In the genomic region with DNA sequence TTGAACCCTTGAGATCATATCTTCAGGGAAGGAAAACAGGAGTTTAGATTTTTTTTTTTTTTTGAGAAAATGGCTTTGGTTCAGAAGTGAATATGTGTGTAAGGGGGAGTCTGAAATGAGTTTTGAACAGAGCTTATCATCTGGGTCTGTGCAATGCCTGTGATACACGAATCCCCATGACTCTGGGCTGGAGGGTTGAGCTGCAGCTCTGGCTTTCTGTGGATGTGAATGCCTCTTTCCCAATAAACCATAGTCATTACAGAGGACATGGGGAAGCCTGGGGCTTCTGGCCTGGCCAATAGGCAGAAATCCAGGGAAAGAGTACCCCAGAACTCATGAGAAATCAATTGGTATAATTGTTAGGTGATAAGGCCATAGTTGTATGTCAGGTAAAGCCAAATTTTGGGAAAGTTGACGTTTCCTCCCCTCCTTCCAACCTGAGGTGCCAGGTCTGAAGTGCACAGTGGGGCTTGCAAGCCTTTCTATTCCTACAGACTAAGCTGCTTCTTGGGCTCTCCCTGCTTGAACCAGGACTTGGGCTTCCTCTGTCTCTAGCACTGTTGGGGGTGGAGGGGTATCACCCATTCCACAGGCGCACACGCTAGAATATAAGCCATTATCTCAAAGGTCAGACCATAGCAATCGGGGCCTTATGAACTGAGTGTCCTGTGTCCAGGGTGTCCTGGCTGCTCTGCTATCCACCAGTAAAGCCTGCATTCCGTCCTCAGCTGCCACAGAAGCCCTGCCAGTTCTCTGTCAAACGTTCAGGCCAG, we compare ENCODE assay signal across 11 mouse cellular contexts. TPM values are rescaled to one million over a fixed set of nuclear protein-coding genes. Genes with fewer than 3 reads are reported as not detected.
DNase-seq lines count a peak whose midpoint lies in the region; ATAC-seq and TF ChIP-seq lines count a peak whose summit lies in the region.
"Had no signal": no experiment of that assay in that cellular context is flagged by ENCODE, and none has a peak within 500 bp of the region (broad histone marks: within the 10 kb centered on the region; RNA-seq: fewer than 3 reads in every experiment).

No protein-coding gene starts in this region.

- H3K9me3 ChIP-seq in kidney, embryonic 16.5 days (ENCODE audit: low read length): no peaks in the 10 kb centered on the region
- H3K9me3 ChIP-seq in embryonic facial prominence, embryonic 15.5 days (replicated peaks): no peaks in the 10 kb centered on the region
- no peaks in the 10 kb centered on the region for H3K9me3 ChIP-seq in hindbrain, postnatal 0 days (ENCODE audit: low read length)
- H3K9me3 ChIP-seq in neural tube, embryonic 13.5 days: no peaks in the 10 kb centered on the region

- H3K4me1 ChIP-seq in kidney, embryonic 16.5 days (ENCODE audit: insufficient read depth, low read length): peaks cover 45% of the 10 kb centered on the region
- peaks cover 69% of the 10 kb centered on the region for H3K4me1 ChIP-seq in embryonic facial prominence, embryonic 15.5 days
- H3K4me1 ChIP-seq in hindbrain, postnatal 0 days (ENCODE audit: insufficient read depth, low read length): 0 out of 2 replicates have a peak, but pooled peaks cover 4% of the 10 kb centered on the region
- peaks cover 54% of the 10 kb centered on the region for H3K4me1 ChIP-seq in neural tube, embryonic 13.5 days (replicated peaks)

- peaks cover 6% of the 10 kb centered on the region; the same call in 1 of the 2 replicates for H3K36me3 ChIP-seq in kidney, embryonic 16.5 days (ENCODE audit: insufficient read depth, low read length)
- no peaks in the 10 kb centered on the region for H3K36me3 ChIP-seq in embryonic facial prominence, embryonic 15.5 days
- H3K36me3 ChIP-seq in hindbrain, postnatal 0 days (ENCODE audit: insufficient read depth, low read length): no peaks in the 10 kb centered on the region
- no peaks in the 10 kb centered on the region for H3K36me3 ChIP-seq in neural tube, embryonic 13.5 days

- WGBS in kidney, embryonic 16.5 days: 26% methylated on average over 7 of the region's 7 CpGs
- 26% methylated on average over 7 of the region's 7 CpGs for WGBS in embryonic facial prominence, embryonic 15.5 days
- WGBS in hindbrain, postnatal 0 days: 19% methylated on average over 7 of the region's 7 CpGs
- 8% methylated on average over 7 of the region's 7 CpGs for WGBS in neural tube, embryonic 13.5 days

- no peak for TF ChIP-seq CTCF in hindbrain, postnatal 0 days (IDR thresholded peaks at IDR 0.05; ENCODE audit: low read depth)

- no peak for DNase-seq in kidney, postnatal 10 days
- DNase-seq in hindbrain, postnatal 0 days (ENCODE audit: low spot score): no peak
- no peak for DNase-seq in spleen, postnatal 4 days (ENCODE audit: low spot score in 2 of 2)
- no peak for DNase-seq in layer of hippocampus, postnatal 36 days
- DNase-seq: adrenal gland, adult 8-10 months; cerebellum, adult 11 months; gastrocnemius, postnatal 36 days had no signal

- H3K4me2 ChIP-seq in kidney, embryonic 16.5 days (replicated peaks; ENCODE audit: low read depth, low read length): peak overlapping the region; percentile 79
- peak overlapping the region; percentile 81 for H3K4me2 ChIP-seq in embryonic facial prominence, embryonic 15.5 days (replicated peaks)
- H3K4me2 ChIP-seq in hindbrain, postnatal 0 days (ENCODE audit: low read depth, low read length): 0 out of 2 replicates have a peak overlapping the region, but pooled peaks have one; percentile 10
- peak overlapping the region; percentile 60 for H3K4me2 ChIP-seq in neural tube, embryonic 13.5 days

- ATAC-seq in kidney, embryonic 16.5 days (ENCODE audit: low FRiP score, low TSS enrichment): no peak
- ATAC-seq in embryonic facial prominence, embryonic 15.5 days (ENCODE audit: insufficient number of reproducible peaks, low FRiP score, low TSS enrichment, low read depth): no peak
- no peak for ATAC-seq in hindbrain, postnatal 0 days
- ATAC-seq in neural tube, embryonic 13.5 days (ENCODE audit: low read depth): no peak

- H3K4me3 ChIP-seq in kidney, embryonic 16.5 days (ENCODE audit: low read length): peak overlapping the region; percentile 74
- H3K4me3 ChIP-seq in embryonic facial prominence, embryonic 15.5 days (replicated peaks): peak overlapping the region; percentile 67
- no peak overlapping the region for H3K4me3 ChIP-seq in hindbrain, postnatal 0 days (ENCODE audit: low read length)
- H3K4me3 ChIP-seq in neural tube, embryonic 13.5 days: peak overlapping the region; percentile 15; the same call in 1 of the 2 replicates

- peak overlapping the region; percentile 94 for H3K27ac ChIP-seq in kidney, embryonic 16.5 days (ENCODE audit: low read length)
- peak overlapping the region; percentile 89 for H3K27ac ChIP-seq in embryonic facial prominence, embryonic 15.5 days (replicated peaks)
- H3K27ac ChIP-seq in hindbrain, postnatal 0 days: no peak overlapping the region
- no peak overlapping the region for H3K27ac ChIP-seq in neural tube, embryonic 13.5 days (replicated peaks)

- peaks cover 63% of the 10 kb centered on the region for H3K27me3 ChIP-seq in kidney, embryonic 16.5 days (ENCODE audit: insufficient read depth, low read length)
- H3K27me3 ChIP-seq in embryonic facial prominence, embryonic 15.5 days: peaks cover 59% of the 10 kb centered on the region
- H3K27me3 ChIP-seq in hindbrain, postnatal 0 days (ENCODE audit: insufficient read depth, low read length): peaks cover 76% of the 10 kb centered on the region
- H3K27me3 ChIP-seq in neural tube, embryonic 13.5 days: peaks cover 99% of the 10 kb centered on the region

- H3K9ac ChIP-seq in kidney, embryonic 16.5 days (replicated peaks; ENCODE audit: low read length): peak overlapping the region; percentile 94
- H3K9ac ChIP-seq in embryonic facial prominence, embryonic 15.5 days: peak overlapping the region; percentile 47
- no peak overlapping the region for H3K9ac ChIP-seq in hindbrain, postnatal 0 days (replicated peaks; ENCODE audit: low read length)
- 0 out of 2 replicates have a peak overlapping the region, but pooled peaks have one; percentile 26 for H3K9ac ChIP-seq in neural tube, embryonic 13.5 days

RNA-seq across cellular contexts. Expression of a gene that starts 7.1 kb away (rescaled TPM):
- 10.3 TPM in 2 replicates for polyA plus RNA-seq in kidney, embryonic 16.5 days (2015; fragmentation: Nextera tagmentation; extraction: Ambion mirVana)
- polyA plus RNA-seq in embryonic facial prominence, embryonic 15.5 days (2015; fragmentation: Nextera tagmentation; extraction: Ambion mirVana): 8.0 and 8.1 TPM in 2 replicates
- 3.6 and 7.9 TPM in 2 replicates for total RNA-seq in hindbrain, postnatal 0 days (2014; rRNA removed)
- 0.70 and 0.86 TPM in 2 replicates for polyA plus RNA-seq in hindbrain, postnatal 0 days (2015; fragmentation: Nextera tagmentation; extraction: Ambion mirVana)
- polyA plus RNA-seq in neural tube, embryonic 13.5 days (2015; fragmentation: Nextera tagmentation; extraction: Ambion mirVana): 1.6 and 1.7 TPM in 2 replicates
- total RNA-seq in layer of hippocampus, postnatal 36 days (2021): 1 to 10 TPM; 1.2 to 1.4 TPM

RNA-seq across cellular contexts. Expression of a gene that starts 10.7 kb away (rescaled TPM):
- polyA plus RNA-seq in kidney, embryonic 16.5 days (2015; fragmentation: Nextera tagmentation; extraction: Ambion mirVana): not detected in 2 replicates
- polyA plus RNA-seq in embryonic facial prominence, embryonic 15.5 days (2015; fragmentation: Nextera tagmentation; extraction: Ambion mirVana): 0.31 TPM in 1 of 2 replicates, not detected in the other
- total RNA-seq in hindbrain, postnatal 0 days (2014; rRNA removed): not detected in 2 replicates
- polyA plus RNA-seq in hindbrain, postnatal 0 days (2015; fragmentation: Nextera tagmentation; extraction: Ambion mirVana): not detected in 2 replicates
- polyA plus RNA-seq in neural tube, embryonic 13.5 days (2015; fragmentation: Nextera tagmentation; extraction: Ambion mirVana): not detected in 2 replicates
- not detected for total RNA-seq in layer of hippocampus, postnatal 36 days (2021)
- total RNA-seq: adrenal gland, adult 8-10 months; gastrocnemius, postnatal 36 days; layer of hippocampus, adult 8-10 months had no signal

RNA-seq across cellular contexts. Expression of a gene that starts 46.8 kb away (rescaled TPM):
- 0.24 and 1.7 TPM in 2 replicates for polyA plus RNA-seq in kidney, embryonic 16.5 days (2015; fragmentation: Nextera tagmentation; extraction: Ambion mirVana)
- polyA plus RNA-seq in embryonic facial prominence, embryonic 15.5 days (2015; fragmentation: Nextera tagmentation; extraction: Ambion mirVana): 1.8 and 2.1 TPM in 2 replicates
- total RNA-seq in hindbrain, postnatal 0 days (2014; rRNA removed): 0.18 and 0.47 TPM in 2 replicates
- 0.20 and 0.23 TPM in 2 replicates for polyA plus RNA-seq in hindbrain, postnatal 0 days (2015; fragmentation: Nextera tagmentation; extraction: Ambion mirVana)
- 0.25 and 0.59 TPM in 2 replicates for polyA plus RNA-seq in neural tube, embryonic 13.5 days (2015; fragmentation: Nextera tagmentation; extraction: Ambion mirVana)
- under 1 TPM; 0.20 to 0.22 TPM for total RNA-seq in layer of hippocampus, postnatal 36 days (2021)

Comparison
In these comparisons a context has a peak if more than half of its experiments do, and no peak if none do; other contexts are left out.
1. H3K27ac ChIP-seq: peak in kidney, embryonic 16.5 days (single experiment) and embryonic facial prominence, embryonic 15.5 days (single experiment); none in hindbrain, postnatal 0 days (single experiment) and neural tube, embryonic 13.5 days (single experiment).
2. H3K4me2 ChIP-seq: peak in every context shown above with its lines; median percentile 81 in embryonic facial prominence, embryonic 15.5 days; 79 in kidney, embryonic 16.5 days; 60 in neural tube, embryonic 13.5 days; 10 in hindbrain, postnatal 0 days.